Mouse (Mus musculus) lung, postnatal 0 days (tissue): ENCODE measurements at regions not wholly inside any gene's neighbourhood (a gene's known extent, or its start where the extent isn't known, plus 50 kb on each side); places are given as distances from the start of the nearest gene placed in this dataset.

Experiments
- CTCF ChIP-seq: IDR thresholded peaks from 2 replicates; pipeline ENCODE4 v1.5.1; 2016; ENCODE audit warnings: antibody characterized with exemption, mild to moderate bottlenecking
- EP300 ChIP-seq: IDR thresholded peaks from 2 replicates; pipeline ENCODE4 v1.6.1; 2016; ENCODE audit warnings: antibody characterized with exemption, mild to moderate bottlenecking, control low read depth

- TF ChIP-seq CTCF = no peak
- TF ChIP-seq EP300 = no peak
These were observed 168.8 kb downstream of the Thbs2 start for GRCm38 (mm10) chr17:14525255-14525654.
